Mouse (Mus musculus): ENCODE data around the gene Itsn2.
A peak's percentile ranks its signal among the peaks of the same experiment; 100 is the strongest.
"Not testable (repeated sequence)": the region's sequence is repeated elsewhere in the genome, so short reads cannot be mapped to it uniquely, and the experiment has no call there.

The Itsn2 gene

DNA sequence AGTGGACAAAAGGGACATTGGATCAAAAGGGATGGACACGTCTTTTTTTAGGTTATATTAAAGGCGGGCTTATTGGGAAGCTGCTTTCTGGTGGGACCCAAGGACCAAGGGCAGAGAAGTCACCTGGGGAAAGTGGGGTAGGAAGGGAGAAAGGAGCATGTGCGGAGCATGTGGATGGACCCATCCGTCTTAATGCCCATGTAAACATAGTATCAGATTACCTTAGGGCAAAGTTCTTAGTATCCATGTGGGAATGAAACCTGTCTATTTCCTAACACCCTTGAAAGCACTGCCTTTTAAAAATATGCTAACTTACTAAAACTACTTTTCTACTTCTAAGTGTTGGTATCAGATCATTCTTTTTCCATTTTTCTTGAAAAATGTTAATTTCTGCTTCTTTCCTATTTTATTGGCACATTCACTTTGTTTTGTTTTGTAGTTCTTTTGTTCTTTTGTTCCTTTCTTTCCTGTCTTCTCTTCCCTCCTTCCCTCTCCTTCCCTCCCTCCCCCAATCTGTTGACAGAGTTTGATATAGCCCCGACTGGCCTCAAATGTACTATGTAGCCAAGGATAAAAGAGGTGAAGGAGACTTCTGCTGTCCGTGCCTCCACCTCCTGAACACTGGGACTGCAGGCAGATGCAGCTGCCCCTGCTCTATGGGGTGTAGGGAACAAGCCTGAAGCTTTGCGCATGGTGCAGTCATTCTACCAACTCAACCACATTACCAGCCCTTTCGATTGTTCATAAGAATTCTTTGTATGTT is 6.4 kb downstream of the Itsn2 start:
- no peak for DNase-seq (ENCODE audit: low spot score in 2 of 2)

DNA sequence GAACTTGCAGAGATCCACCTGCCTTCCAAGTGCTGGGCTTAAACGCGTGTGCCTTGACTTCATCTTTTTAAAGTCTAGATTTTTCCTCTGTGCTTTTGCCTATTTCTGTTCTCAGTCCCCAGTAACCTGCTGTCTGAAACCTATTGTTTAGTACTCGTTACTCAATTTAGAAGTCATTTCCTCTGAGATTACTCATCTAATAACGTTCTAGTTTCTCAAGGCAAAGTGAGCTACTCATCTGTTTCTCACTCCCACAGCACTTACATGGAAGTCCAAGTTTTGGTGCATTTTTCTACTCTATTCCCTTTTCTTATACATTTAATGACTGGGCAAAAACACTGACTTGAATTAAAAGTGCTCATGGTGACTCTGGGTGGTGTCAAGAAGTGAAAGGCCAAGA is 7.3 kb downstream of the Itsn2 start:
- no peak for DNase-seq (ENCODE audit: low spot score in 2 of 2)

DNA sequence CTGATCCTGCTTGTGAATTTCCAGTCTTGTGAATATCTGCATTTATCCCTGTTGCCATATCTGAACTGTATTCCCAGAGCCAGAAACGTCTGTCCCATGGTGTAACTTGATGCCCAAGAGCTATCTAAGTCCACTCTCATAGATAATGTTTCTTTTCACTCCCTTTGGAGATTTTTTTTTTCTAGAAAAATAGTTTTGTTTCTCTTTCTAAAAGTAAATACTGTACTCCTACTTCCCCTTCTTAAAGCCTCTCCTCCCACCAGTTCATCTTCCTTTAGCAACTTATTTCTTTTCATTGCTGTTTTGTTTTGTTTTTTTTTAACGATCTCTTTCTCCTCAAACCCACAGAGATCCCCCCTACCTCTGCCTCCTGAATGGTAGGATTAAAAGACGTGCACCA is 14.2 kb downstream of the Itsn2 start:
- DNase-seq (ENCODE audit: low spot score in 2 of 2) = no peak

DNA sequence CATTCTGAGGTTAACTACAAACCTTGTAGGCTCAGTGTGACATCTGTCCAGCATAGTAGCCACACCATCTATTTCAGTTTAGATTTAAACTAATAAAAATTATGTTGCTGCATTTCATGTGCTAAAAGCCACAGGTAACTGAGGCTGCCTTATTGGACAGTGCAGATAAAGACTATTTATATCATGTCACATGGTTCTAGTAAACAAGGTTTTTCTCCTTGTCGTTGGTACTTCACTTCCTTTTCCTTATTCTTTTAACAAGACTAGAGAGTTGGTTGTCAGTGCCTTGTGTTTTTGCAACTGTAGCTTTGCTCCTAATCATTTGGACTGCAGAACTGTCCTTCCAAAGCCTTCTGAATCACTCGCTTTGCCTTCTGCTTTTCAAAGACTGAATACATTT is 22.3 kb downstream of the Itsn2 start:
- DNase-seq (ENCODE audit: low spot score in 2 of 2) = no peak

DNA sequence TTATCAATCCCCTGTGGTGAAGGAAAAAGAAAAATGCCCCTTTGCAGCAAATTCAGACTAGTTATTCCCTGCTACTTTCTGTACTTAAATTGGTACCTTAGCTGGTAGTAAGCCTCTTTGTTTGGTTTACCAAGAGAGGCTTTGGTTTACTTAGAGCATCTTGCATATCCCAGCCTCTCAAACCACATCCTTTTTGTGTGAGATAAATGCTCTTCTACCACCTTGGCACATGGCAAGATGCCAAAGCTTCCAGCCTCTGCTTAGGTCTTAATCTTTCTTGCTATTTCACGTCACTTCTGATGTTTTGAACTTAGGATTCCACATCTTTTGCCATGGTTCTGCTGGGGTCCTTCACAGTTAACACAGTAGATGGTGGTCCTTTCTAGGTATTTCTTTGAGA is 31.8 kb downstream of the Itsn2 start:
- DNase-seq (ENCODE audit: low spot score in 2 of 2) = no peak

DNA sequence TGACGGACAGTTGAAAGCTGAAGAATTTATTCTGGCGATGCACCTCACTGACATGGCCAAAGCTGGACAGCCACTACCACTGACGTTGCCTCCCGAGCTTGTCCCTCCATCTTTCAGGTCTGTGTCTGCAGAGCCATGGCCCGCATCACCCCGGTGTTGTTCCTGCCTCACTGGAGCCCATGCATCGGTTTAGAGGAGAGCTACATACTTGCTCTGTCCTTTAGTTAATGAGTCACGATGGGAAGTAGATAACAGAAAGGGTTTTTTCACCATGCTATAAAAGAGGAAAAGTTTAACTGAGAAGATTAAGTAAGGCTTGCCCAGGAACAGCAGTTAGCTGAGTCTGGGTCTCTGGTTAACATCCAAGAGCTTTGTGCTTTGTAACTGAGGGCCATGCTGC is 40.5 kb downstream of the Itsn2 start:
- no peak for DNase-seq (ENCODE audit: low spot score in 2 of 2)

DNA sequence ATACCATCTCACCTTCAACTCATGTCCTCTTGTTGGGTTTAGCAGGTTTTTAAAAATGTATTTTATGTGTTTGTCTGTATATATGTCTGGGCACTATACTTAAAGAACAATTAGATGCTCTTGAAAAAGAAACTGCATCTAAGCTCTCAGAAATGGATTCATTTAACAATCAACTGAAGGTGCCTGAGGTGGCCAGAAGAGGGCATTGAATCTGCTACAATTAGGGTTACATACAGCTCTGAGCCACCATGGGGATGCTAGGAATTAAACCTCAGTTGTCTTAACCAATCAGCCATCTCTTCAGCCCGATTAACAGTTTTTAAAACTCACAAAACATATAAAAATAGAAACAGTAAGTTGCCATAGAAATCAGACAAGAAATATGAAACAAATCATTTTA is 46.0 kb downstream of the Itsn2 start:
- no peak for DNase-seq (ENCODE audit: low spot score in 2 of 2)

DNA sequence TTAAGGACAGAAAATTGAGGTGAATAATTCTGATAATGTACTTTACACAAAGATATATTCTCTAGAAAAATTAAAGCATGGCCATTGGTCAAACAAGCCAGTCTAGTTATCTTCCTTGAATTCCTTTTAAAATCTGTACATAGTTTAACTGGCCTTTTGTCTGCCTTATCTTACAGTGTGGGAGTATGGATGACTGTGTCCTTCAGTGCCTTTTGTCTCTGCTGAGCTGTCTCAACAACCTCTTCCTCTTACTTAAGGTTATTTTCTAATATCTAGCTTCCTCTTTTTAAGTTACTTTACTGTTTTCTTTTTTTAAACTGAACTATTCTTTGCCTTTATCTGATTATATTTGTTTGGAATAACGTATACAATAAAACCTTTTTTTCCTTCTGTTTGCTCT is 48.3 kb downstream of the Itsn2 start:
- DNase-seq (ENCODE audit: low spot score in 2 of 2) = no peak

DNA sequence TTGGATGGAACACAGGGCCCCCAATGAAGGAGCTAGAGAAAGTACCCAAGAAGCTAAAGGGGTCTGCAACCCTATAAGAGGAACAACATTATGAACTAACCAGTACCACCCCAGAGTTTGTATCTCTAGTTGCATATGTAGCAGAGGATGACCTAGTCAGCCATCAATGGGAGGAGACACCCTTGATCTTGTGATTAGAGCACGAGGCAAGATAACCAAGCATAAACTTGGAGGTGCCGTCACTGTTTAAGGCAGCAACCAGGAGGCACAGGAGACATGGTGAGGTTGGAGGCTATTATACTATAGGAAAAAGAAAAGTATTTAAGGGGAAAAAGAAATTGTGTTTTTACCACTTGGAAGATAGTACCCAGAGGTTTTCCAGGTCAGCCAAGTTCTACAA is 64.4 kb downstream of the Itsn2 start:
- no peak for DNase-seq (ENCODE audit: low spot score in 2 of 2)

DNA sequence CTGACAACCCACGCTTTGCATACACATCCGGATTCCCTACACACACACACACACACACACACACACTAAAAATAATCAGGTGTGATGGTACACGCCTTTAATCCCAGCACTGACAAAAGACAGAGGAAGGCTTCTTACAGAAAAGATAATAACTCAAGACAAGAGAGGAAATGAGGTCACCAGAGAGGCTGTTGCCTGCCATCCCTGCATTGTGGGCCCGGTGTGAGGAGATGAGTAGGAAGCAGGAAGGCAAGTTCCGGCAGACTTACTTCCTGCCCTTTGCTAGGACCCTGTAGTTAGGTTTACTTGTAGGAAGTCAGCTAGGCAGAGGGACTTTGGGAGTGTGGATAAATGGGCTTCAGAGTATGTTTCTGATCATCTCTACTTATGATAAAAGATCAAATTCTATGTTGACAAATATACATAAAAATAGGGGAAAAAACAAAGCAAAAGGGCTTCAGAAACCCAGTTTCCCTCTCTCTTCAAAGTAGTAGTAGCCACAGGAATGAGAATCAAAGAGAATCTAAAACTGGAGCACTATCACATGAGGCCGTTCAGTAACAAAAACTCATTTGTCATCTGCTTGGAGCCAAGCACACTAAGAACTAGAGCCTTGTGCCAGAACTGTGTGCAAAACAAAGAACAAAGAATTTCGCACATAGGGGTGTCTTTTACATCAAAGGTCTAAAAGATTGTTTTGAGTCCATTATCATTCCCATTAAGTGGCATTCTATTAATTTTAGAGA is 72.7 kb downstream of the Itsn2 start:
- no peak for DNase-seq (ENCODE audit: low spot score in 2 of 2)

DNA sequence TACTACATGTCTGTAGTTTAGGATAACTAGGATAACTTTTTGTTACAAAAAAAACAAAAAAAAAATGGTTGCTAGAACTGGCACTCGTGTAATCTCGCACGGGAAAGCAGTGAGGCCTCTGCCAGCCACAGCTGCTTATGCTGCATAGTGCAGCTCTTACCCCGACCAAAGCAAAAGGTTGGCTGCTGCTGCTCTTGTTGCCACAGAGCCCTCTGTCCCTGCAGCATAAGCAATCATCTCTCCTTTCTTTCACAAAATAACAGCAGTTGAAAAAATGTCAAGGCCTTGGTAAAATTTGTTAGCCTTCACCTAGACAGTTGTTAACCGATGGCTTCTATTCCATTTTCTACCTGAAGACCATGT is 73.2 kb downstream of the Itsn2 start:
- no peak for DNase-seq (ENCODE audit: low spot score in 2 of 2)

DNA sequence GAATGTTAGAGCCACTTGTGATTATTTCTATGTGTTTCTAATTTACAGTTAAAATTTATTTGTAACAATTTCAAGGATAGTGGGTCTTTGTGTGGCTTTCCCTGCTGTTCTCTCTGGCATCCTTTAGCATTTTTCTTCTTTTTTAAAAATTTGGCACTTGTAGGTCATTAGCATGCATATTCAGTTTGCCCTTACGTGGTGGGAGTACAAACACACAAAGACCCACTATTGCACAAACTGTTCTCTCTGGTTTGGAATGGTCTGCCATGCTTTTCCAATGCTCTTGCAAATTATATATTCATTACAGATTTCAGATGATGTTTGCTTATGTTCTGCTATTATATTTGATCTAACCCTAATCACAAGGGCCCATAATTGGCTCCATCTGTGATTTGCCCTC is 83.9 kb downstream of the Itsn2 start:
- DNase-seq (ENCODE audit: low spot score in 2 of 2) = no peak

DNA sequence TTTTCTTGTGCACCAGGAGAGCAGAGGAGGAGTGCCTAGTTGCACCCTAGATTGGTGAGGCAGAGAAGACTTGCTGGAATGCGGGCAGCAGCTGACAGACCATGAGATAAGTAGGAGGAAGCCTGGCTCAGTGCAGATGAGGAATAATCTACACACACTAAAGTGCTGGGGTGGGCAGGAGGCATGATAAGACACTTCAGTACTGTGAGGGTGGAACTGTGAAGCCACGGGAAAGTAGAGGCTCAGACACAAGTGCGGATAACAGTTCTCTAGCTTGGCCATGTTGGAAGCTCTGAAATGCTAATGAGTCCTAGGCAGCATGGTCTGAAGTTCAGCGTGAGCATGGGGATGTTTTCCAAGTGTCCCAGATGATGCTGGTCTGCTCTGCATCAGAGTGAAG is 87.5 kb downstream of the Itsn2 start:
- peak; percentile 79 to 87 for DNase-seq (ENCODE audit: low spot score in 2 of 2)

DNA sequence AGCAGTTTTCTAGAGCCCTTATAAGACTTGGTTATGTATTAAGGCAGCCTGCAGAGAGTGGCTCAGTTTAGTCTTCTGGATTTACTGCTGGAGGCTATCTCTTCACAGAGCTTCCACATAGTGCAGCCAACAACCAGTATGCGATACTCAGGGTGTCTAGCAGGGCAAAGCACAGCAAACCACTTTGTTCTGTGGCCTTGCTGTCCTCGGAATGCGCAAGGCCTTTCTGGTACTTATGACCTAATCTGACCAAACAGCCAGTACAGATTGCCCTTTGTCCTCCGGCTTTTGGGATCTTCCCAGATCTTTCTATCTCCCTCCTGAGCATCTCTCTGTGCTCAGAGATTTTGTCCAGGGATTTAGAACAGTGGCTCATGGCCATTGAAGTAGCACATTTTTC is 93.0 kb downstream of the Itsn2 start:
- no peak for DNase-seq (ENCODE audit: low spot score in 2 of 2)

DNA sequence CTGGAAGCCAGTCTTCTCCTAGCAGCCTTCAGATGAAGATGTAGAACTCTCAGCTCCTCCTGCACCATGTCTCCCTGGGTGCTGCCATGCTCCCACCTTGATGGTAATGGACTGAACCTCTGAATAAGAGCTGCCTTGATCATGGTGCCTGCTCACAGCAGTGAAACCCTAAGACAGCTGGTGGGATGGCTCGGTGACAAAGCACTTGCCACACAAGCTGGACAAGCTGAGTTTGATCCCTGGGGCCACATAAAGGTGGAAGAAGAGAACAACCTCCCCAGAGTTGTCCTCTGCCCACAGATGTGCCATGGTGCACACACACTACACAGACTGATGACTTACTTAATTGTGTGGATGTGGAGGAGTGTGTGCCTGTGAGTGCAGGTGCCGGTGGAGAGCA is 95.9 kb downstream of the Itsn2 start:
- no peak for DNase-seq (ENCODE audit: low spot score in 2 of 2)

DNA sequence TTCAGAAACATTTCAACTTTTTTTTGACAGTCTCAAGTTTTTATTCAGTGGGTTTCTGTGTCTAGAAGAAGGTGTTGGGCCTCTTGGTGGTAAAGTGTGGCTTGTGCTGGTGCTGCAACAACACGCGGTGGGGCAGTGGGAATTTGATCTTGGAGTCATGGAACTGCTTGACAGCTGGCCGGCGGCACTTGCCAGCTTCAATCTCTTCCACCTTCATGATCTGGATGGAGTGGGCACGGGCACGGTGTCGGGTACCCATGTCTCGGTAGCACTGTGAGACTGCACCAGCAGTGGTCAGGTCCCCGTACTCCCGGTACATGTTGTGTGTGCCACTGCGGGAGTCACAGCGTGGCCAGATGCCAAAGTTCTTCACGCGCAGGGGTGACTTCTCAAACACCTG is 96.9 kb downstream of the Itsn2 start:
- no peak for DNase-seq (ENCODE audit: low spot score in 2 of 2)

DNA sequence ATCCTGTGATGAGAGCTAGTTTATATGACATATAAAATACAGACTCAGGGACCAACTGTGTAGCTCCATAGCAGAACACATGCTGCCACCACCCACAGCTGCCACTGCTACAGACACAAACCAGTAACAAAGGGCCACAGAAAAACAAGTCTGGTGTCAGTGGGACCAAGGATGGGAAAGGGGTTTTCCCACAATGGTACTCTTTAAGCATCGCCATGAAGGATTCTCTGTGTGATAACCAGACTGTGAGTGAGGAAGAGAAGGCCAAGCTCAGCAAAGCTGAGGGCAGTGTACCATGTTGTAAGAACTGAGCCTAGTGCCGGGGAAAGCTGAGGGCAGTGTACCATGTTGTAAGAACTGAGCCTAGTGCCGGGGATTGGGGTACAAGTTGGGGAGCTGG is 98.8 kb downstream of the Itsn2 start:
- DNase-seq (ENCODE audit: low spot score in 2 of 2) = peak in 1 of 2 experiments; percentile 21

DNA sequence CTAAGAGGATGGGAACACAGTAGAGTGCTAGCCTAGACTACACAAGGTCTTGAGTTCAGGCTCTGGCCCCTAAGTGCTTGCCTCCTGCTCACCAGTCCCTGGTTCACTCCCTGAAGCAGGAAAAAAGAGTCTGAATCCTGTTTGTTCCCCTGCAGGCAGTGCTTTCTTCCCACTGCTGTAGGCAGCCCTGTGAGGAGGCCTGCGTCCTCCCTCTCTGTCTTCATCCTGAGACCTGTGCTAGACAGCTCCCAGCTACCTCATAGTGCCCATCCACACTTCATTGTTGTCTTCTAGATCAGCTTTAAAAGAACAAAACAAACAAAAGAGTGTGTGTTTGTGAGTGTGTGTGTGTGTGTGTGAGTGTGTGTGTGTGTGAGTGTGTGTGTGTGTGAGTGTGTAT is 102.1 kb downstream of the Itsn2 start:
- no peak for DNase-seq (ENCODE audit: low spot score in 2 of 2)

DNA sequence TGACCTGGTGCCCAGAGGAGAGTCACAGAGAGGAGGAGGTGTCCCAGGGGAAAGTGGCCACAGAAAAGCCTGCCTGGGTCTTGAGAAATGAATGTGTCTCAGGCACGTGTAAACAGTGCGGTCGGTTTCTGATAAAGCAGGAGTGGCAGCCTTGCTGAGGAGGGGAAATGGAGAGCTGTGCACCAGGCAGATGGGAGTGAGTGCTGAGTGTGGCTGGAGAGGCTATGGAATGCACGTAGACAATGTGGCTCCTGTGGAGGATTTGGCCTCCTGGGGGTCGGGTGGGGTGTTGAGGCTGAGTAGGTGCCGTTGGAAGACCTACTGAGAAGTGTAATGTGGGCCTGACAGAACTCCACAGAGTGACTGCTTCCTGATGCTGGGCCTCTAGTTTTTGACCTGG is 113.2 kb downstream of the Itsn2 start:
- not testable (repeated sequence) for DNase-seq (ENCODE audit: low spot score in 2 of 2)

DNA sequence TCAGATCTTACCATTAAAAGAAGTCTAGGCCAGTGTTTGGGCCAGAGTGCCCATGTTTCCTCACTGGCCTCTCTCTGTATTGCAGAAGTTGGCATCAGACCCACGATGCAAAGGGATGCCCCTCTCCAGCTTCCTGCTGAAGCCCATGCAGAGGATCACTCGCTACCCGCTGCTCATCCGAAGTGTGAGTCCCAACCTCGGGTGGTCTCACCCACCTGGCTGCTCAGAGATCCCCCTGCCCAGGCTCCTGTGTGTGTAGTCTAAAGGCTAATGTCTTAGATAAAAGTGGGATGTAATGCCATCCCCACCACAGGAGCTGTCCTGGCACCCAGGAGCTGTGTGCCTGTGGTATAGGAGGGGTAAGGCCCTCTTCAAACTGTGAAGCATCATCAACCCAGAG is 113.7 kb downstream of the Itsn2 start:
- no peak for DNase-seq (ENCODE audit: low spot score in 2 of 2)

DNA sequence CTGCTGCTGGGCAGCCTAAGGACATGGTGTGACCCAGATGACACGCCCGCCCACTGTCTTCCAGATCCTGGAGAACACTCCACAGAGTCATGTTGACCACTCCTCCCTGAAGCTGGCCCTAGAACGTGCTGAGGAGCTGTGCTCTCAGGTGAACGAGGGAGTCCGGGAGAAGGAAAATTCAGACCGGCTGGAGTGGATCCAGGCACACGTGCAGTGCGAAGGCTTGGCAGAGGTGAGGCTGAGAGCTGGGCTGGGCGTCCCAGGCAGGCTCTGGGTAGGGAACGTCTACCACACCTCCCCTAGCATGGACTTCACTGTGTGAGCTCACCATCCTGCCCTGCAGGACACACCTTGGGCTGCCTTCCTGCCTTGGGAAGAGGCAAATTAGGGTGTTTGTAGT is 114.5 kb downstream of the Itsn2 start:
- no peak for DNase-seq (ENCODE audit: low spot score in 2 of 2)

DNA sequence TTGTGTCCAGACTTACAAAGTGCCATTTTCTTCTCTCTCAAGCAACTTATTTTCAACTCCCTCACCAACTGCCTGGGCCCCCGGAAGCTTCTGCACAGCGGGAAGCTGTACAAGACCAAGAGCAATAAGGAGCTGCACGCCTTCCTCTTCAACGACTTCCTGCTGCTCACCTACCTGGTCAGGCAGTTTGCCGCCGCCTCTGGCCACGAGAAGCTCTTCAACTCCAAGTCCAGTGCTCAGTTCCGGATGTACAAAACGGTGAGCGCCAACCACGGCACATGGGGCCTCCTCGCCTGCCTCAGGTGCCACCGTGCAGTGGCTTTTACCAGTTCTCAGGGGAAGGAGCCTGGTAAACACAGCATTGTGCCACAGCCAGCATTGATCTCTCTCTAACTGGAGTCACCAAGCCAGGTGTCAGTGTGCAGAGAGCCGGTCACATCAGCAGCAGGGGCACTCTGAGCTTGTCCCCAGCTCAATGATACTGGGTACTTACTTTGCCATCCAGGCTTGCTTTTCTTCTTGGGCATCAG is 115.1 kb downstream of the Itsn2 start:
- no peak for DNase-seq (ENCODE audit: low spot score in 2 of 2)

DNA sequence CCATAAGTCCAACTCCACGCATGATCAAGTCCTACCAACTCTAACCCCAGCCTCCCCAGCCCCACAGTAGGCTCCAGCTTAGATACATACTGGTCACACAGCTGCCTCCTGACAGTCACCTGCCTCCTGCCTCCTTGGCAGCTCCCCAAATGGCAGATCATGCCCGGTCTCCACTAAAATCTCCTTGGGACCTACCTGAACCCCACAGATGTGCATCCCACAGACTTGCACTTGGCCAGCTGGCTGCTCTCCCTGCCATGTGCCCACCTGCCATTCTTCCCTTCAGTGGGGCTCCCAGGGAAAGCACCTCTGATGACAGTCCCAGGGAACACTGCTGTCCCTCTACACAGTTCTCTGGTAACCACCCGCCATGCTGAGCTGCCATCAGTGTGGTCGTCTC is 115.9 kb downstream of the Itsn2 start:
- no peak for DNase-seq (ENCODE audit: low spot score in 2 of 2)

All from left cerebral cortex, adult 9 months (tissue).